Mouse (Mus musculus) gastrocnemius, adult 2 months (tissue): ENCODE data around the gene Pcp2. TPM values are rescaled to one million over a fixed set of nuclear protein-coding genes. Genes with fewer than 3 reads are reported as not detected.
A peak's percentile ranks its signal among the peaks of the same experiment; 100 is the strongest.

ENCODE experiments used
- DNase-seq: peaks from one replicate; pipeline ENCODE4 v3.0.0; 2022
- H3K27ac ChIP-seq: fragments of 200-600 bp; 2 replicates; pipeline ENCODE4 v1.8.1; 2022; ENCODE audit warnings: mild to moderate bottlenecking
- H3K4me3 ChIP-seq: fragments of 200-600 bp; 2 replicates; pipeline ENCODE4 v1.8.1; 2022; ENCODE audit warnings: mild to moderate bottlenecking, moderate library complexity
- CTCF ChIP-seq: fragments of 200-600 bp; IDR thresholded peaks from 2 replicates; pipeline ENCODE4 v1.8.1; 2022; ENCODE audit warnings: antibody characterized with exemption, mild to moderate bottlenecking, moderate library complexity
- intact Hi-C: fragments of 180-260 bp; cut with DNase I; formaldehyde crosslinking; loops from one replicate; pipeline ENCODE4 v1.15.1; 2025
- total RNA-seq, 2 experiments: library from RNA; stranded (reverse); gene quantifications; 2 replicates each; pipeline ENCODE4 v1.2.3; 2021

The Pcp2 gene
- total RNA-seq, 2 experiments from 2014 or later = not detected

GRCm38 (mm10) chr8:3647561-3647960 lies 22.2 kb upstream of the Pcp2 start:
- no peak for TF ChIP-seq CTCF
- intact Hi-C loops = no loop called here
- Histone ChIP-seq H3K27ac (no peak overlapping the region), H3K4me3 (no peak overlapping the region)
- no peak for DNase-seq

GRCm38 (mm10) chr8:3646824-3647531 lies 21.6 kb upstream of the Pcp2 start:
- Histone ChIP-seq H3K4me3 (no peak overlapping the region), H3K27ac (no peak overlapping the region)
- intact Hi-C loops = no loop called here
- no peak for TF ChIP-seq CTCF
- DNase-seq = no peak

GRCm38 (mm10) chr8:3645804-3646203 lies 20.5 kb upstream of the Pcp2 start:
- no peak overlapping the region for H3K4me3 ChIP-seq
- peak; percentile 43 for DNase-seq
- no peak overlapping the region for H3K27ac ChIP-seq
- TF ChIP-seq CTCF = no peak
- intact Hi-C loops = no loop called here

- intact Hi-C loops = no loop called here
- TF ChIP-seq CTCF = no peak
These were observed 6.1 kb upstream of the Pcp2 start for GRCm38 (mm10) chr8:3631478-3631875.

GRCm38 (mm10) chr8:3630647-3631477 lies 5.5 kb upstream of the Pcp2 start, which contains the start of gene Stxbp2:
TSS of gene Stxbp2 (plus strand) at chr8:3630955.
- DNase-seq = peak; percentile 63
- intact Hi-C loops = no loop called here
- H3K27ac ChIP-seq = no peak within 1 kb of the TSS; the same call in 1 of the 2 replicates
- no peak for TF ChIP-seq CTCF
- H3K4me3 ChIP-seq = peak within 1 kb of the TSS; percentile 74

More at GRCm38 (mm10) chr8:3631478-3631875, 6.1 kb upstream of the Pcp2 start:
- peak overlapping the region; percentile 74 for H3K4me3 ChIP-seq
- DNase-seq = no peak
- H3K27ac ChIP-seq = no peak overlapping the region

- H3K27ac ChIP-seq = no peak overlapping the region
- intact Hi-C loops = loop anchor here (10.0 kb wide), 1 partner anchor 1047 kb away; no protein-coding TSS in a partner anchor
- DNase-seq = no peak
- peak; percentile 45 for TF ChIP-seq CTCF
- H3K4me3 ChIP-seq = no peak overlapping the region
These were observed 2.7 kb upstream of the Pcp2 start for GRCm38 (mm10) chr8:3628014-3628413.

- no peak for TF ChIP-seq CTCF
- no peak for DNase-seq
- Histone ChIP-seq H3K27ac (no peak overlapping the region), H3K4me3 (no peak overlapping the region)
- intact Hi-C loops = loop anchor here (10.0 kb wide), 1 partner anchor 1048 kb away; no protein-coding TSS in a partner anchor
These were observed 1.6 kb upstream of the Pcp2 start for GRCm38 (mm10) chr8:3626971-3627370.

GRCm38 (mm10) chr8:3622119-3622518 lies 3.2 kb downstream of the Pcp2 start:
- no peak for DNase-seq
- intact Hi-C loops = loop anchor here (5.0 to 10.0 kb wide), 2 partner anchors 105 to 1053 kb away; partner anchors contain the start of gene Pnpla6
- Histone ChIP-seq H3K4me3 (peak overlapping the region; percentile 96; the same call in 1 of the 2 replicates), H3K27ac (no peak overlapping the region)
- no peak for TF ChIP-seq CTCF

GRCm38 (mm10) chr8:3621199-3621970 lies 4.0 kb downstream of the Pcp2 start, which contains the start of the genes Xab2 and Pet100:
TSS of gene Xab2 (minus strand) at chr8:3621316.
TSS of gene Pet100 (plus strand) at chr8:3621548.
- Histone ChIP-seq H3K27ac (peak within 1 kb of the TSS; percentile 83), H3K4me3 (peak within 1 kb of the TSS; percentile 96)
- no peak for TF ChIP-seq CTCF
- intact Hi-C loops = loop anchor here (2.0 to 10.0 kb wide), 3 partner anchors 55 to 1053 kb away; partner anchors contain the start of genes Pnpla6 and Trappc5
- DNase-seq = peak; percentile 98

GRCm38 (mm10) chr8:3609816-3610150 lies 15.6 kb downstream of the Pcp2 start:
- intact Hi-C loops = no loop called here
- no peak for DNase-seq
- H3K4me3 ChIP-seq = no peak overlapping the region
- no peak for TF ChIP-seq CTCF
- no peak overlapping the region for H3K27ac ChIP-seq

- TF ChIP-seq CTCF = no peak
- intact Hi-C loops = no loop called here
- no peak overlapping the region; the same call in 1 of the 2 replicates for H3K27ac ChIP-seq
These were observed 16.1 kb downstream of the Pcp2 start for GRCm38 (mm10) chr8:3609046-3609815.

GRCm38 (mm10) chr8:3607822-3608221 lies 17.5 kb downstream of the Pcp2 start:
- no peak for TF ChIP-seq CTCF
- intact Hi-C loops = no loop called here
- no peak for DNase-seq
- no peak overlapping the region for H3K4me3 ChIP-seq
- H3K27ac ChIP-seq = no peak overlapping the region

More at GRCm38 (mm10) chr8:3609046-3609815, 16.1 kb downstream of the Pcp2 start:
- no peak for DNase-seq
- no peak overlapping the region for H3K4me3 ChIP-seq
